ENCODE assay signal across 21 mouse cellular contexts in the genomic region with DNA sequence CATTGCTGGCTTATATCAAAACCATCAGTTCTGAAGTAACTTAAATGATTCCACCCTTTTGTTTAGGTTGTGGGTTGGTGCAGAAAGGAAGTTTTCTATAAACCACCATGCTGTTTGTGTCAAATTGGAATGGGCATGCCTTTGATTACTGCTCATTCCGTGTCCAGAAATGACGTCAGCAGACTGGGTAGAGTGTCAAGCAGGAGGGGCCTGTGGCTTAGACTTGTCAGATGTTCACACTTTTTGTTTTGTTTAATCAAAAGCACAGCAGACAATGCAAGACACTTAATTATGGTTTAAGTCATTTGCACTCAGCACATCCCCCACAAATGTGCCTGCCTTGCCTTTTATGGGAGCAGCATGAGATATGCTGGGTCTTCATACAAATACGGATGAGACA.
DNase-seq lines count a peak whose midpoint lies in the region; ATAC-seq and TF ChIP-seq lines count a peak whose summit lies in the region.
"Had no signal": no experiment of that assay in that cellular context is flagged by ENCODE, and none has a peak within 500 bp of the region (broad histone marks: within the 10 kb centered on the region; RNA-seq: fewer than 3 reads in every experiment).

No protein-coding gene starts in this region.

- TF ChIP-seq POLR2A in lung, adult 2 months (IDR thresholded peaks at IDR 0.05; ENCODE audit: borderline replicate concordance, extremely low read depth, low read depth, low read length), result no peak
- TF ChIP-seq POLR2A in brain, embryonic 14.5 days (IDR thresholded peaks at IDR 0.05; ENCODE audit: borderline replicate concordance, extremely low read depth, insufficient read depth, insufficient read length, poor library complexity, severe bottlenecking), result no peak

- no peak overlapping the region for H3K9ac ChIP-seq in forebrain, embryonic 11.5 days (ENCODE audit: low read length)
- H3K9ac ChIP-seq in forebrain, postnatal 0 days, result no peak overlapping the region
- H3K9ac ChIP-seq in forebrain, embryonic 14.5 days (ENCODE audit: low read length), result no peak overlapping the region
- H3K9ac ChIP-seq in forebrain, embryonic 12.5 days, result no peak overlapping the region
- H3K9ac ChIP-seq in lung, embryonic 14.5 days, result no peak overlapping the region
- H3K9ac ChIP-seq: embryonic facial prominence, embryonic 13.5 days had no signal

- no peaks in the 10 kb centered on the region for H3K36me3 ChIP-seq in forebrain, embryonic 11.5 days (ENCODE audit: control insufficient read depth, insufficient read depth, low read length)
- H3K36me3 ChIP-seq in forebrain, postnatal 0 days (ENCODE audit: insufficient read depth), result no peaks in the 10 kb centered on the region
- H3K36me3 ChIP-seq in forebrain, embryonic 14.5 days (ENCODE audit: control insufficient read depth, insufficient read depth, low read length), result no peaks in the 10 kb centered on the region
- H3K36me3 ChIP-seq in forebrain, embryonic 12.5 days (replicated peaks), result no peaks in the 10 kb centered on the region
- no peaks in the 10 kb centered on the region for H3K36me3 ChIP-seq in lung, embryonic 14.5 days (ENCODE audit: insufficient read depth)
- H3K36me3 ChIP-seq: embryonic facial prominence, embryonic 13.5 days; G1E had no signal

- TF ChIP-seq CTCF in forebrain, postnatal 0 days (IDR thresholded peaks at IDR 0.05; ENCODE audit: low read depth), result no peak
- no peak for TF ChIP-seq CTCF in lung, embryonic 14.5 days (IDR thresholded peaks at IDR 0.05; ENCODE audit: low read depth)
- TF ChIP-seq CTCF in lung, adult 2 months (IDR thresholded peaks at IDR 0.05; ENCODE audit: insufficient read depth, low read length), result no peak
- TF ChIP-seq CTCF in brain, embryonic 14.5 days (IDR thresholded peaks at IDR 0.05; ENCODE audit: borderline replicate concordance, extremely low read depth, insufficient read depth, insufficient read length), result no peak

- 43% methylated on average over 3 of the region's 3 CpGs for WGBS in forebrain, embryonic 11.5 days
- WGBS in forebrain, postnatal 0 days, result 28% methylated on average over 3 of the region's 3 CpGs
- WGBS in forebrain, embryonic 14.5 days, result 28% methylated on average over 3 of the region's 3 CpGs
- WGBS in forebrain, embryonic 12.5 days, result 34% methylated on average over 3 of the region's 3 CpGs
- WGBS in lung, embryonic 14.5 days, result 41% methylated on average over 3 of the region's 3 CpGs
- 50% methylated on average over 3 of the region's 3 CpGs for WGBS in lung, adult 2 months

- H3K27ac ChIP-seq in forebrain, embryonic 11.5 days (ENCODE audit: low read depth, low read length), result no peak overlapping the region
- no peak overlapping the region for H3K27ac ChIP-seq in forebrain, postnatal 0 days (ENCODE audit: low read depth, low read length)
- no peak overlapping the region for H3K27ac ChIP-seq in forebrain, embryonic 14.5 days (ENCODE audit: low read depth, low read length)
- no peak overlapping the region for H3K27ac ChIP-seq in forebrain, embryonic 12.5 days
- H3K27ac ChIP-seq in lung, embryonic 14.5 days (ENCODE audit: low read depth), result no peak overlapping the region
- H3K27ac ChIP-seq: embryonic facial prominence, embryonic 13.5 days had no signal

- H3K4me2 ChIP-seq in forebrain, embryonic 11.5 days (ENCODE audit: low read depth, low read length, severe bottlenecking), result no peak overlapping the region
- H3K4me2 ChIP-seq in forebrain, postnatal 0 days (ENCODE audit: low read depth), result no peak overlapping the region
- H3K4me2 ChIP-seq in forebrain, embryonic 14.5 days (ENCODE audit: low read length), result no peak overlapping the region
- no peak overlapping the region for H3K4me2 ChIP-seq in forebrain, embryonic 12.5 days
- H3K4me2 ChIP-seq in lung, embryonic 14.5 days, result no peak overlapping the region
- H3K4me2 ChIP-seq: embryonic facial prominence, embryonic 13.5 days had no signal

- H3K9me3 ChIP-seq in forebrain, embryonic 11.5 days (ENCODE audit: control insufficient read depth, low read length), result no peaks in the 10 kb centered on the region
- no peaks in the 10 kb centered on the region for H3K9me3 ChIP-seq in forebrain, postnatal 0 days (ENCODE audit: low read length)
- no peaks in the 10 kb centered on the region for H3K9me3 ChIP-seq in forebrain, embryonic 14.5 days (replicated peaks; ENCODE audit: control insufficient read depth, low read length)
- no peaks in the 10 kb centered on the region for H3K9me3 ChIP-seq in forebrain, embryonic 12.5 days
- no peaks in the 10 kb centered on the region for H3K9me3 ChIP-seq in lung, embryonic 14.5 days (ENCODE audit: low read depth, low read length)
- H3K9me3 ChIP-seq: embryonic facial prominence, embryonic 13.5 days had no signal

- no peaks in the 10 kb centered on the region for H3K27me3 ChIP-seq in forebrain, embryonic 11.5 days (ENCODE audit: control insufficient read depth, insufficient read depth, low read length)
- H3K27me3 ChIP-seq in forebrain, postnatal 0 days (ENCODE audit: insufficient read depth, low read length), result no peaks in the 10 kb centered on the region
- H3K27me3 ChIP-seq in forebrain, embryonic 14.5 days (replicated peaks; ENCODE audit: control insufficient read depth, insufficient read depth, low read length), result no peaks in the 10 kb centered on the region
- no peaks in the 10 kb centered on the region for H3K27me3 ChIP-seq in forebrain, embryonic 12.5 days
- H3K27me3 ChIP-seq in lung, embryonic 14.5 days (ENCODE audit: insufficient read depth, low read length), result no peaks in the 10 kb centered on the region
- H3K27me3 ChIP-seq: CH12.LX; embryonic facial prominence, embryonic 13.5 days; Patski had no signal

- H3K4me1 ChIP-seq in forebrain, embryonic 11.5 days (replicated peaks; ENCODE audit: control insufficient read depth, insufficient read depth, low read length), result no peaks in the 10 kb centered on the region
- no peaks in the 10 kb centered on the region for H3K4me1 ChIP-seq in forebrain, postnatal 0 days (ENCODE audit: insufficient read depth)
- peaks cover 5% of the 10 kb centered on the region; the same call in 1 of the 2 replicates for H3K4me1 ChIP-seq in forebrain, embryonic 14.5 days (ENCODE audit: control insufficient read depth, insufficient read depth, low read length)
- peaks cover 9% of the 10 kb centered on the region; the same call in 1 of the 2 replicates for H3K4me1 ChIP-seq in forebrain, embryonic 12.5 days
- H3K4me1 ChIP-seq in lung, embryonic 14.5 days (ENCODE audit: insufficient read depth), result no peaks in the 10 kb centered on the region
- peaks cover 3% of the 10 kb centered on the region; the same call in 1 of the 2 replicates for H3K4me1 ChIP-seq in lung, adult 2 months (ENCODE audit: control insufficient read depth, insufficient read depth, low read length)

- H3K4me3 ChIP-seq in forebrain, embryonic 11.5 days (ENCODE audit: low read depth, low read length), result no peak overlapping the region
- no peak overlapping the region for H3K4me3 ChIP-seq in forebrain, postnatal 0 days (ENCODE audit: low read depth, low read length)
- no peak overlapping the region for H3K4me3 ChIP-seq in forebrain, embryonic 14.5 days (ENCODE audit: low read depth, low read length)
- H3K4me3 ChIP-seq in forebrain, embryonic 12.5 days (replicated peaks), result no peak overlapping the region
- no peak overlapping the region for H3K4me3 ChIP-seq in lung, embryonic 14.5 days (ENCODE audit: low read depth, low read length)
- no peak overlapping the region for H3K4me3 ChIP-seq in lung, adult 2 months (replicated peaks; ENCODE audit: extremely low read depth, low read depth, low read length)
- H3K4me3 ChIP-seq: embryonic facial prominence, embryonic 13.5 days had no signal

- DNase-seq in forebrain, embryonic 11.5 days (ENCODE audit: low spot score), result no peak
- no peak for DNase-seq in forebrain, postnatal 0 days
- peak; percentile 35 for DNase-seq in forebrain, embryonic 14.5 days (ENCODE audit: low spot score)
- no peak for DNase-seq in lung, embryonic 14.5 days
- DNase-seq in lung, adult 2 months, result no peak
- DNase-seq in brain, embryonic 14.5 days (ENCODE audit: low read depth), result peak; percentile 46
- no peak for DNase-seq in right cerebral cortex, postnatal 4 days
- DNase-seq: adrenal gland, adult 8-10 months; adrenal gland, postnatal 14 days; cerebellum, adult 11-12 months; cerebellum, adult 2 months; cerebellum, adult 9-10 months; cerebellum, postnatal 10 days; cerebellum, postnatal 25 days had no signal

- ATAC-seq in forebrain, embryonic 11.5 days (replicated peaks; ENCODE audit: low FRiP score), result peak; percentile 51; the same call in 1 of the 2 replicates
- no peak for ATAC-seq in forebrain, postnatal 0 days
- peak; percentile 62 for ATAC-seq in forebrain, embryonic 14.5 days
- no peak; the same call in 1 of the 2 replicates for ATAC-seq in forebrain, embryonic 12.5 days (ENCODE audit: low FRiP score)
- peak; percentile 49; the same call in 1 of the 2 replicates for ATAC-seq in lung, embryonic 14.5 days (ENCODE audit: insufficient read depth)
- ATAC-seq: activated CD4-positive, CD25-positive, alpha-beta regulatory T cell, adult 4 months; CD4-positive, CD25-positive, alpha-beta regulatory T cell, adult 4 months; Patski had no signal

Comparison
In these comparisons a context has a peak if more than half of its experiments do, and no peak if none do; other contexts are left out.
1. ATAC-seq: peak in forebrain, embryonic 11.5 days (single experiment), forebrain, embryonic 14.5 days (single experiment) and lung, embryonic 14.5 days (single experiment); none in forebrain, postnatal 0 days (single experiment) and forebrain, embryonic 12.5 days (single experiment).
2. DNase-seq: peak in forebrain, embryonic 14.5 days (single experiment) and brain, embryonic 14.5 days (single experiment); none in forebrain, embryonic 11.5 days (single experiment), forebrain, postnatal 0 days (single experiment), lung, embryonic 14.5 days (single experiment), lung, adult 2 months (single experiment) and right cerebral cortex, postnatal 4 days (single experiment).